Mouse (Mus musculus) embryonic fibroblast, embryonic 13.5 days (primary cell): Measurements from ENCODE around the gene Gm12166.

Experiments
- CTCF ChIP-seq: IDR thresholded peaks from 2 replicates; pipeline ENCODE4 v1.5.1; 2011; ENCODE audit warnings: mild to moderate bottlenecking, control low read depth, low read length, moderate library complexity, borderline replicate concordance; ENCODE audit not compliant: insufficient read depth
- POLR2A ChIP-seq: IDR thresholded peaks from 2 replicates; pipeline ENCODE4 v1.6.1; 2011; ENCODE audit warnings: low read depth, mild to moderate bottlenecking, control low read depth, low read length, moderate library complexity

- TF ChIP-seq POLR2A (no peak), CTCF (no peak)
Measured at GRCm38 (mm10) chr11:46058916-46059315, 6.8 kb upstream of the Gm12166 start.
